Mouse (Mus musculus): ENCODE data around the gene Trio. TPM values are rescaled to one million over a fixed set of nuclear protein-coding genes. Genes with fewer than 3 reads are reported as not detected.

Gene Trio
- polyA plus RNA-seq, 1 experiment from 2014 or later = 28.8 TPM

DNA sequence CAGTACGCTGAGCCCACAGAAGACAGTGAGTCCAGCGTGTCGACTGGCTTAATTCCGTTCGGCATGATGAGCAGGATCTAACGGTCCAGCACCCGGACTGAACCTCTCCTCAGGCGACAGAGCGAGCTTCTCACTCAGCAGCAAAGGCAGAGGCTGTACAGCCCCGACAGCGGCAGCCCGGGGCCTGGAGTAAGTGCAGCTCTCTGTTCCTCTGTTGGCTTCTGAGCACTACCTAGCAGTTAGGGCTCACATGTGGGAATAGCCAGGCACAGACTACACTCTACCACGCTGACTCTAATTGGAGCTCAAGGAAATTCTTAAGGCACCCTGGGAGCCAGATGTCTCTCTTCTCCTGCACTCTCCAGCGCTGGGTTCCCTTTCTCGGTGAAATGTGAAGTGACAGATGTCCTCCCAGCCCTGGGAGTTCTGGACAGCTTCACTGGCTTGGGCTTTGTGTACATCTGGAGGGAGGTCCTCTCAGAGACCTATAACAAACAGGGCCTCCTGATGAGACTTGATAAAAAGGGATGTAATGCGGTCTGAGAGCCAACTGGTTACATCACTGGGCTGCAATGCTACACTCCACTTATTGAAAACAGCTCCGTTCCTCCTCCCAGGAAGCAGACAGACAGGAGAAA, 237.4 kb downstream of the Trio start:
- 32% methylated on average over 17 of the region's 17 CpGs for WGBS
- peaks cover 8% of the 10 kb centered on the region; the same call in 1 of the 2 replicates for H3K36me3 ChIP-seq (replicated peaks)
- H3K4me3 ChIP-seq = peak overlapping the region; percentile 59
- peaks cover 91% of the 10 kb centered on the region for H3K4me1 ChIP-seq
- H3K27me3 ChIP-seq (replicated peaks; ENCODE audit: low read depth, poor library complexity, severe bottlenecking) = no peaks in the 10 kb centered on the region
- peak overlapping the region; percentile 92 for H3K27ac ChIP-seq (replicated peaks)
- no peaks in the 10 kb centered on the region for H3K9me3 ChIP-seq
- peak; percentile 71 for DNase-seq (ENCODE audit: low spot score)

DNA sequence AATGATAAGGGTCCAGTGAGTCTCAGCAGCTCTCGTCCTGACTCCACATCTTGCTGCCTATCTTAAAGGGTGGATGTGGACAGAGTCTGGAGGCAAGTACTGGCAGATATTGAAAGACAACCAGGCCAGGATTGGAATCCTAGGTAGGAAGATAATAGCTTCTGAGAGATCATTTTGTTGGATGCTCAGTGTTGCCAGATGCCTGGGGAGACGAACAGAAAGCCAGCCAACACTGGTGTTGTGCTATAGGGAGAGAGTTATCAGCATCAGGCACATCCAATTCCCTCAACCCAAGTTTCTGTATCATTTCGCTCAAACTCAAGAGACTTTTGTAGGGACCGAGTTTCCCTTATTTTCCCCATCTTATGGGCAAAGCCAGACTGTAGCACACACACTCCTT, 238.5 kb downstream of the Trio start:
- H3K4me3 ChIP-seq = peak overlapping the region; percentile 59
- peaks cover 4% of the 10 kb centered on the region; the same call in 1 of the 2 replicates for H3K36me3 ChIP-seq (replicated peaks)
- 81% methylated on average over 4 of the region's 4 CpGs for WGBS
- H3K27me3 ChIP-seq (replicated peaks; ENCODE audit: low read depth, poor library complexity, severe bottlenecking) = no peaks in the 10 kb centered on the region
- H3K4me1 ChIP-seq = peaks cover 91% of the 10 kb centered on the region
- H3K27ac ChIP-seq (replicated peaks) = peak overlapping the region; percentile 92
- no peak for DNase-seq (ENCODE audit: low spot score)
- no peaks in the 10 kb centered on the region for H3K9me3 ChIP-seq

DNA sequence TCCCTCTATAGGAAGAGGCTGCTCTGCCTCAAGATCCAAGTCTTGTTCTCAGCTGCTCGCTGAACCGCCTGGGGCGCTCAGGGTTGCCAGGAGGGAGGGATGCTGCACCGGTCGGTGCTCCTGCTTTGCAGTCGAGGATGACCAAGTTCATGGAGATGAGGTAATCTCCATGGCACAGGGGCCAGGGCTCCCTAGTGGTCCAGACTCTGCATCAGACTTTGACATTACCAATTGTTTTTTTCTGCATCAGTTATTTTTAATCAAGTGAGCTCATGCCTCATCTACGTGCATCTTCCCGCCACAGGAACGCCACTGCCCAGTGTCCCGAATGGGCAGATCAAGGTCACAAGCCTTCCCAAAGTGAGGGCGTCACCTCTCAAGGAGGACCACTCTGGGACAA, 239.2 kb downstream of the Trio start:
- Histone ChIP-seq H3K9me3 (no peaks in the 10 kb centered on the region), H3K27me3 (replicated peaks; ENCODE audit: low read depth, poor library complexity, severe bottlenecking) (no peaks in the 10 kb centered on the region), H3K4me1 (peaks cover 94% of the 10 kb centered on the region), H3K4me3 (peak overlapping the region; percentile 59), H3K27ac (replicated peaks) (peak overlapping the region; percentile 92), H3K36me3 (replicated peaks) (0 out of 2 replicates have a peak, but pooled peaks cover 2% of the 10 kb centered on the region)
- 70% methylated on average over 11 of the region's 11 CpGs for WGBS
- no peak for DNase-seq (ENCODE audit: low spot score)

DNA sequence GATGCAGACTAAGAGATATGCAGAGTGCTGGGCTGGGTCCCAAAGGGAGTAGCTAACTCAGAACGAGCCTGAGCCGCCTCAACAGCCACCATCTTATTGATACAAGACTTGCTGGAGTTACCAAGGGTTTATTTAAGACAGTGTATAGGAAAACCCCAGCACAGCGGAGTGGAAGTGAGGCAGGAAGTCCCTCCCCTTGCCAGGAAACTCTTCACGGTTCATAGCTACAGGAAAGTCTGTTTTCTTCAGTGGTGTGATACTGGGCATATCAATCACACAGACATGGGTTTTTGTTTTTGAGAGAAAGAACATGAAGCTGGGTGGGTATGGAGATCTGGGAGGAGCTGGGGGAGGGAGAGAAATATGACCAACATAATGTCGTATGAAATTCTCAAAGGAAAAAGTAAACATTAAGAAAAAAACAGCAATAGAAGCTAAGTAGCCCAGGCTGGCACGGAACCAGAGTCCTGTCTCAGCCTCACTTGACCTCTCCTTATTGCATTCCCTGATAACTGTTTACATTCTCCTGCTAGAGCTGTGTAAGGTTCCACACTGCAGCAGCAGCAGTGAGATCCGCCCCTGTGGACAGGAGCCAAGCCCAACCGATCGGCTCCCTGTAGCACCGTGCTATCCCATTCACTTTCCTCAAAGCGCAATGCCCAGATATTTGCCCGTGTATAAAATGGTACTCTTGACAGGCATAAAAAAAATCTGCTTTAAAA, 240.2 kb downstream of the Trio start:
- H3K27me3 ChIP-seq (replicated peaks; ENCODE audit: low read depth, poor library complexity, severe bottlenecking) = no peaks in the 10 kb centered on the region
- no peak for DNase-seq (ENCODE audit: low spot score)
- peaks cover 7% of the 10 kb centered on the region; the same call in 1 of the 2 replicates for H3K36me3 ChIP-seq (replicated peaks)
- peak overlapping the region; percentile 92 for H3K27ac ChIP-seq (replicated peaks)
- 60% methylated on average over 12 of the region's 12 CpGs for WGBS
- peaks cover 100% of the 10 kb centered on the region for H3K4me1 ChIP-seq
- H3K4me3 ChIP-seq = peak overlapping the region; percentile 59; the same call in 1 of the 2 replicates
- no peaks in the 10 kb centered on the region for H3K9me3 ChIP-seq

DNA sequence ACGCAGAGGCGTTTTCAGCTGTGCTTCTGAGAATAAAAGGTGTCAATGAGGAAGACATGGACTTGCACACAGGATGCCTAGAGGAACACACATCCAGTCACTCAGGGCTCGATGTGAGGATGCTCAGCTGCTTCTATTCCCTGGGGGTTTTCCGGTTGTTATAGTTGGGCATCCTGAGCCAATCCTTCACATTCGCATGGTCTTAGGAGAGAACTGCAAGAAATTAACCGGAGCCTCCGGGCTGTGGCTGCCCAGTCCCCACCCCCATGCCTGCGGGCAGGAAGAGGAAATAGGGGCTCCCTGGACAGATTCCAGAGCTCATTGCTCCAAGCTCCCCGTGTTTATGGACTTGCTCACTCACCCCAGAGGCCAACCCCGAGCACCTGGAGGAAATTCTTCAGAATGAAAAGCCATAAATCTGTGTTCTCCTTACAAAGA, 241.5 kb downstream of the Trio start:
- Histone ChIP-seq H3K4me1 (peaks cover 100% of the 10 kb centered on the region), H3K27ac (replicated peaks) (peak overlapping the region; percentile 92), H3K27me3 (replicated peaks; ENCODE audit: low read depth, poor library complexity, severe bottlenecking) (no peaks in the 10 kb centered on the region), H3K4me3 (peak overlapping the region; percentile 59; the same call in 1 of the 2 replicates), H3K9me3 (no peaks in the 10 kb centered on the region), H3K36me3 (replicated peaks) (peaks cover 7% of the 10 kb centered on the region; the same call in 1 of the 2 replicates)
- DNase-seq (ENCODE audit: low spot score) = peak; percentile 70
- WGBS = 29% methylated on average over 10 of the region's 10 CpGs

DNA sequence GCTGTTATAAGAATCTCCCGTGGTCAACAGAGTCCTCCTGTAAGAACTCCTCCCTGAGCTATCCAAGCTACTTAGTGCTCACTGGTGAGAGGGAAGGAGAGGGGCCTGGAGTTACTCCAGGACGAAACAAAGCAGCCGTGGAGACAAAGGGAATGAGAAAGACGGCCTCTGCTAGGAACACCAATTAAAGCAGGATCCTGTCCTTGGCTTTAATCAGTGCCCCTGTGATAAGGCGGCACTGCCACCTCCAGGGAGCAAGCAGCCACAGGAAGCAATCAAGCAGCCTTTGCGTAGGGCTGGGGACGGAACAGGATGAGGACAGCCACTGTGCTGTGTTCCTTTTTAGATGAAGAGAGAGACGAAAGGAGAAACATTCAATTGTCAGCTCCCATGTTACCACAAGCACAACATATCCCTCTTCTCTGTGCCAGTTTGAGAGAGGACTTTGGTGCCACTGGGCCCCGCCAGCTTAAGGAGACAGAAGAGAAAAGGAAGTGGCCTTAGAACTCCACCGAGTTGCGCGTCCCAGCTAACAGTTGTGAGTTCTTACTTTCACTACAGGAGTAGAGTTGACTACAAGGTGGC, 242.0 kb downstream of the Trio start:
- Histone ChIP-seq H3K4me1 (peaks cover 100% of the 10 kb centered on the region), H3K4me3 (peak overlapping the region; percentile 59), H3K27ac (replicated peaks) (peak overlapping the region; percentile 92), H3K27me3 (replicated peaks; ENCODE audit: low read depth, poor library complexity, severe bottlenecking) (no peaks in the 10 kb centered on the region), H3K36me3 (replicated peaks) (peaks cover 7% of the 10 kb centered on the region; the same call in 1 of the 2 replicates), H3K9me3 (no peaks in the 10 kb centered on the region)
- WGBS = 27% methylated on average over 12 of the region's 12 CpGs
- DNase-seq (ENCODE audit: low spot score) = peak; percentile 46

DNA sequence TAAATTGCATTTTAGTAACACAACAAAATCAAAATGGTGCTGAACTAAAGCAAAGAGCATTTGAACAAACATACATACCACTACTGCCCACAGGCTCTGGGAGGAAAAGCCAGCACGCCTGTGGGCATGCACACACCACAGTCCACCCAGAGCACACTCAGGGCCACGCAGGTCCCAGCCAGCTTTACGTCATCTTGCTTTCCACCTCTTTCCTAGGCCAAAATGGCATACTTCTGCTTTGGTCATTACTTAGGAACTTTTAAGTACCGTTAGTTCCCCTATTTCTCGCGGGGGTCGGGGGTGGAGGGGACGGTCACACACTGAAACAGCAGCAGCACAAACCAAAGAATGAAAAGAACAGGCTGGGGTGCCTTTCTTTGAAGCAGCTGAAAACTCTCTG, 242.6 kb downstream of the Trio start:
- WGBS = 38% methylated on average over 8 of the region's 8 CpGs
- DNase-seq (ENCODE audit: low spot score) = no peak

DNA sequence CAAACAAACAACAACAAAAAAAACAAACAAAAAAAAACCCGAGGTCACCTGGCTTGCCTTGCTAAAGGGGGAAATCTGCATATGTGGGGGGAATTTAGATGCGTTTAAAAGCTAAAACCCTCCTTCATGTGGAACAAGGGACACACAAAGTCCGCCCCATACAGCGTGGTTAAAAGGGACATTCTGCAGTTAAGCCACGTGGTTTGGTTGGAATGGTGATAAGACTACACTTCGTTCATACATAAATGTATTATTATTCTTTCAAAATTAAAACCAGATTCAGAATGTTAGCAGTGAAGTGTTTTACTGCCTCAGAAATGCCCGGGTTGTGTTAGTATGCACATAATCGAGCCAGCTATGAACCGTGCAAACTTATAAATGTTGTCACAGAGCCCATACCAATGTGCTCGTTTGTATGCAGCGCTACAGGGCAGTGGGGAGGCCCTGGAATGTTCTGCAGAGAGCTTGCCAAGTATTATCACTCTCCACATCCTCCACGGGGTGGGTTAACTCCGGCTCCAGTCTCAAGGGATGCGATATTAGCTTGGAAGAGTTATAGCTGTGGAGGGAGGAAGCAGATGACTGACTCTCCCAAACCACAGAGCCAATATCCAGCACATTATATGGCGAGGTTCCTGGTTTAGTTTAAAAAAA, 243.1 kb downstream of the Trio start:
- Histone ChIP-seq H3K27ac (replicated peaks) (peak overlapping the region; percentile 92), H3K36me3 (replicated peaks) (peaks cover 7% of the 10 kb centered on the region; the same call in 1 of the 2 replicates), H3K4me3 (no peak overlapping the region; the same call in 1 of the 2 replicates), H3K9me3 (no peaks in the 10 kb centered on the region), H3K27me3 (replicated peaks; ENCODE audit: low read depth, poor library complexity, severe bottlenecking) (no peaks in the 10 kb centered on the region), H3K4me1 (peaks cover 100% of the 10 kb centered on the region)
- DNase-seq (ENCODE audit: low spot score) = no peak
- WGBS = 55% methylated on average over 15 of the region's 15 CpGs

More for the DNA sequence above, 242.6 kb downstream of the Trio start:
- Histone ChIP-seq H3K27ac (replicated peaks) (peak overlapping the region; percentile 92), H3K4me3 (peak overlapping the region; percentile 59; the same call in 1 of the 2 replicates), H3K4me1 (peaks cover 100% of the 10 kb centered on the region), H3K36me3 (replicated peaks) (peaks cover 7% of the 10 kb centered on the region; the same call in 1 of the 2 replicates), H3K9me3 (no peaks in the 10 kb centered on the region), H3K27me3 (replicated peaks; ENCODE audit: low read depth, poor library complexity, severe bottlenecking) (no peaks in the 10 kb centered on the region)

DNA sequence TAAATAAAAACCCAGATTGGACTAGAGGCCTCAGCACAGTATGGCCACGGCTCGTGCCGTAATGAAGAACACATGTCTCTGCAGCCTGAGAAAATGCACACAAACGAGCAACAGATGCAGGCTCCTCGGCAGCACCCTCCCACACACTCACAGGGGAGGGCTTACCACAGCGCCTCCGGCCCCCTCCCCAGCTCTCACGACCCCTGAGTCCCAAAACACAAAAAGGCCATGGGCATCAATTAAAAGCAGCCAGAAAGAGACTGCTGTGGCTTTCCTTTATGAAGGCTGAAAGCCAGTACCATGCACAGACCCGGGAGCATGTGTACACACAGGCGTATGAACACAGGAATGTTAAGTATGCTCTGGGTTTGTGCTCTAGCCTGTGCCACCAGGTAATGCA, 245.8 kb downstream of the Trio start:
- DNase-seq (ENCODE audit: low spot score) = peak; percentile 87
- H3K27ac ChIP-seq (replicated peaks) = peak overlapping the region; percentile 92
- no peaks in the 10 kb centered on the region for H3K27me3 ChIP-seq (replicated peaks; ENCODE audit: low read depth, poor library complexity, severe bottlenecking)
- peaks cover 87% of the 10 kb centered on the region for H3K4me1 ChIP-seq
- peaks cover 15% of the 10 kb centered on the region for H3K36me3 ChIP-seq (replicated peaks)
- H3K9me3 ChIP-seq = no peaks in the 10 kb centered on the region
- peak overlapping the region; percentile 34 for H3K4me3 ChIP-seq
- WGBS = 14% methylated on average over 10 of the region's 10 CpGs

DNA sequence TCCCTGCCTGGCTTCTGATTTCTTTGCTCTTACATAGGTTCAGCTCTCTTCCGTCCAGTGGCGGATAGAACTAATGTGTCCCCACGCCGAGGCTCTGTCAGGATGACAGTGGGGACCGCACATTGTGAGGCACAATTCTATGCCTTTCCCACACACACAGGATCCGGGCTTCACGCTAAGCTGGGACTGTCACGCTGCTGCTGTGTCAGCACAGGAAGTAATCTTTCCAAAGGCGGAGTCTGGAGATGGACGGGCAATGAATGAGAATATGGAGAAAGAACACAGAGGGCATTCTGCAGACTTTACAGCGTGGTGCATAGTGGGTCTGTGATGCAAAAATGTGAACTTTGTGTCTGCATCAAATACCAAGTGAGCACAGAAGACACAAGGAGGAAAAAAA, 246.2 kb downstream of the Trio start:
- DNase-seq (ENCODE audit: low spot score) = peak; percentile 65
- Histone ChIP-seq H3K4me1 (peaks cover 83% of the 10 kb centered on the region), H3K27ac (replicated peaks) (peak overlapping the region; percentile 92), H3K36me3 (replicated peaks) (peaks cover 17% of the 10 kb centered on the region), H3K4me3 (peak overlapping the region; percentile 34), H3K27me3 (replicated peaks; ENCODE audit: low read depth, poor library complexity, severe bottlenecking) (no peaks in the 10 kb centered on the region), H3K9me3 (no peaks in the 10 kb centered on the region)
- WGBS = 39% methylated on average over 11 of the region's 11 CpGs

DNA sequence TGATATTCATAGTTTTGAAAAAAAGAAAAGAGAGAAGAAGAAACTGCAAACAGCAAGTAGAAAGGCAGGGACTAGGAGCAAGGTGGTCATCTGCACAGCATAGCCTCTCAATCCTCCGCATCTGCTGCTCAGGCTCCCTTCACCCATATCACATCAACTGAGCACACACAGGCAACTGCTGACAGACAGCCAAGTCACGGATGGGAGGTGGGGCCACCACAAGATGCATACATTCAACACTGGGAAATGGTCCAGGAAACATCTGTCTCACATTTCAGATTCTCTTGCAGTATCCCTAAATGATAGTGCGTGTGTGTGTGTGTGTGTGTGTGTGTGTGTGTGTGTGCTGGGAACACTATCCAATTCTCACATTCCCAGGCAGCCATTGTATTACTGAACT, 247.4 kb downstream of the Trio start:
- Histone ChIP-seq H3K4me1 (peaks cover 74% of the 10 kb centered on the region), H3K9me3 (no peaks in the 10 kb centered on the region), H3K4me3 (peak overlapping the region; percentile 38; the same call in 1 of the 2 replicates), H3K27me3 (replicated peaks; ENCODE audit: low read depth, poor library complexity, severe bottlenecking) (no peaks in the 10 kb centered on the region), H3K27ac (replicated peaks) (peak overlapping the region; percentile 92), H3K36me3 (replicated peaks) (peaks cover 28% of the 10 kb centered on the region)
- WGBS = 34% methylated on average over 3 of the region's 3 CpGs
- peak; percentile 59 for DNase-seq (ENCODE audit: low spot score)
